Mouse (Mus musculus): ENCODE data around the gene Nkain2. TPM values are rescaled to one million over a fixed set of nuclear protein-coding genes. Genes with fewer than 3 reads are reported as not detected.

Nkain2 gene
- polyA plus RNA-seq, 1 experiment from 2014 or later = 0.28 TPM

- 74% methylated on average over 3 of the region's 3 CpGs for WGBS
- H3K9me3 ChIP-seq (ENCODE audit: control insufficient read depth, low read length) = no peaks in the 10 kb centered on the region
- H3K4me2 ChIP-seq (ENCODE audit: low read depth, low read length) = no peak overlapping the region
- H3K9ac ChIP-seq (ENCODE audit: low read length) = no peak overlapping the region
- H3K27me3 ChIP-seq (ENCODE audit: control insufficient read depth, insufficient read depth, low read depth, low read length) = no peaks in the 10 kb centered on the region
- no peaks in the 10 kb centered on the region for H3K4me1 ChIP-seq (replicated peaks; ENCODE audit: control insufficient read depth, insufficient read depth, low read length)
- no peak for ATAC-seq (ENCODE audit: low read depth)
- H3K36me3 ChIP-seq (ENCODE audit: control insufficient read depth, insufficient read depth, low read length) = no peaks in the 10 kb centered on the region
- no peak overlapping the region for H3K4me3 ChIP-seq (ENCODE audit: low read length)
- no peak overlapping the region for H3K27ac ChIP-seq (ENCODE audit: low read length)
Observed at GRCm38 (mm10) chr10:31907488-31907887, 982.8 kb downstream of the Nkain2 start.

- Histone ChIP-seq H3K4me2 (ENCODE audit: low read depth, low read length) (no peak overlapping the region), H3K36me3 (ENCODE audit: control insufficient read depth, insufficient read depth, low read length) (no peaks in the 10 kb centered on the region), H3K4me3 (ENCODE audit: low read length) (no peak overlapping the region), H3K27me3 (ENCODE audit: control insufficient read depth, insufficient read depth, low read depth, low read length) (no peaks in the 10 kb centered on the region), H3K9ac (ENCODE audit: low read length) (no peak overlapping the region), H3K9me3 (ENCODE audit: control insufficient read depth, low read length) (no peaks in the 10 kb centered on the region), H3K27ac (ENCODE audit: low read length) (no peak overlapping the region), H3K4me1 (replicated peaks; ENCODE audit: control insufficient read depth, insufficient read depth, low read length) (no peaks in the 10 kb centered on the region)
- 6% methylated on average over 2 of the region's 2 CpGs for WGBS
- ATAC-seq (ENCODE audit: low read depth) = no peak
Observed at GRCm38 (mm10) chr10:31899501-31899900, 990.8 kb downstream of the Nkain2 start.

GRCm38 (mm10) chr10:31873323-31873895 lies 1016.9 kb downstream of the Nkain2 start:
- WGBS = 56% methylated on average over 4 of the region's 4 CpGs
- H3K4me1 ChIP-seq (replicated peaks; ENCODE audit: control insufficient read depth, insufficient read depth, low read length) = no peaks in the 10 kb centered on the region
- no peaks in the 10 kb centered on the region for H3K36me3 ChIP-seq (ENCODE audit: control insufficient read depth, insufficient read depth, low read length)
- no peaks in the 10 kb centered on the region for H3K27me3 ChIP-seq (ENCODE audit: control insufficient read depth, insufficient read depth, low read depth, low read length)
- H3K9ac ChIP-seq (ENCODE audit: low read length) = no peak overlapping the region
- H3K9me3 ChIP-seq (ENCODE audit: control insufficient read depth, low read length) = no peaks in the 10 kb centered on the region
- no peak overlapping the region for H3K4me3 ChIP-seq (ENCODE audit: low read length)
- ATAC-seq (ENCODE audit: low read depth) = no peak
- no peak overlapping the region for H3K27ac ChIP-seq (ENCODE audit: low read length)
- no peak overlapping the region for H3K4me2 ChIP-seq (ENCODE audit: low read depth, low read length)

- H3K4me3 ChIP-seq (ENCODE audit: low read length) = no peak overlapping the region
- no peaks in the 10 kb centered on the region for H3K9me3 ChIP-seq (ENCODE audit: control insufficient read depth, low read length)
- H3K9ac ChIP-seq (ENCODE audit: low read length) = no peak overlapping the region
- ATAC-seq (ENCODE audit: low read depth) = peak; percentile 94
- H3K36me3 ChIP-seq (ENCODE audit: control insufficient read depth, insufficient read depth, low read length) = no peaks in the 10 kb centered on the region
- H3K4me2 ChIP-seq (ENCODE audit: low read depth, low read length) = no peak overlapping the region
- no peaks in the 10 kb centered on the region for H3K27me3 ChIP-seq (ENCODE audit: control insufficient read depth, insufficient read depth, low read depth, low read length)
- WGBS = 40% methylated on average over 1 of the region's 1 CpGs
- no peak overlapping the region for H3K27ac ChIP-seq (ENCODE audit: low read length)
- 0 out of 2 replicates have a peak, but pooled peaks cover 3% of the 10 kb centered on the region for H3K4me1 ChIP-seq (replicated peaks; ENCODE audit: control insufficient read depth, insufficient read depth, low read length)
Observed at GRCm38 (mm10) chr10:31868275-31868674, 1022.0 kb downstream of the Nkain2 start.

GRCm38 (mm10) chr10:31827041-31827440 lies 1063.2 kb downstream of the Nkain2 start:
- ATAC-seq (ENCODE audit: low read depth) = no peak
- H3K9ac ChIP-seq (ENCODE audit: low read length) = no peak overlapping the region
- no peaks in the 10 kb centered on the region for H3K9me3 ChIP-seq (ENCODE audit: control insufficient read depth, low read length)
- H3K4me3 ChIP-seq (ENCODE audit: low read length) = no peak overlapping the region
- no peaks in the 10 kb centered on the region for H3K4me1 ChIP-seq (replicated peaks; ENCODE audit: control insufficient read depth, insufficient read depth, low read length)
- H3K27me3 ChIP-seq (ENCODE audit: control insufficient read depth, insufficient read depth, low read depth, low read length) = no peaks in the 10 kb centered on the region
- H3K4me2 ChIP-seq (ENCODE audit: low read depth, low read length) = no peak overlapping the region
- 66% methylated on average over 1 of the region's 1 CpGs for WGBS
- H3K27ac ChIP-seq (ENCODE audit: low read length) = no peak overlapping the region
- H3K36me3 ChIP-seq (ENCODE audit: control insufficient read depth, insufficient read depth, low read length) = no peaks in the 10 kb centered on the region

GRCm38 (mm10) chr10:31812543-31812942 lies 1077.7 kb downstream of the Nkain2 start:
- ATAC-seq (ENCODE audit: low read depth) = no peak
- H3K4me3 ChIP-seq (ENCODE audit: low read length) = no peak overlapping the region
- 55% methylated on average over 3 of the region's 3 CpGs for WGBS
- H3K4me2 ChIP-seq (ENCODE audit: low read depth, low read length) = no peak overlapping the region
- H3K4me1 ChIP-seq (replicated peaks; ENCODE audit: control insufficient read depth, insufficient read depth, low read length) = no peaks in the 10 kb centered on the region
- no peak overlapping the region for H3K27ac ChIP-seq (ENCODE audit: low read length)
- H3K36me3 ChIP-seq (ENCODE audit: control insufficient read depth, insufficient read depth, low read length) = no peaks in the 10 kb centered on the region
- no peaks in the 10 kb centered on the region for H3K27me3 ChIP-seq (ENCODE audit: control insufficient read depth, insufficient read depth, low read depth, low read length)
- H3K9me3 ChIP-seq (ENCODE audit: control insufficient read depth, low read length) = no peaks in the 10 kb centered on the region
- H3K9ac ChIP-seq (ENCODE audit: low read length) = no peak overlapping the region

- no peak overlapping the region for H3K9ac ChIP-seq (ENCODE audit: low read length)
- no peaks in the 10 kb centered on the region for H3K27me3 ChIP-seq (ENCODE audit: control insufficient read depth, insufficient read depth, low read depth, low read length)
- H3K27ac ChIP-seq (ENCODE audit: low read length) = no peak overlapping the region
- no peaks in the 10 kb centered on the region for H3K9me3 ChIP-seq (ENCODE audit: control insufficient read depth, low read length)
- 17% methylated on average over 5 of the region's 5 CpGs for WGBS
- H3K4me2 ChIP-seq (ENCODE audit: low read depth, low read length) = no peak overlapping the region
- H3K4me3 ChIP-seq (ENCODE audit: low read length) = no peak overlapping the region
- H3K36me3 ChIP-seq (ENCODE audit: control insufficient read depth, insufficient read depth, low read length) = no peaks in the 10 kb centered on the region
- H3K4me1 ChIP-seq (replicated peaks; ENCODE audit: control insufficient read depth, insufficient read depth, low read length) = no peaks in the 10 kb centered on the region
- ATAC-seq (ENCODE audit: low read depth) = peak; percentile 71
Observed at GRCm38 (mm10) chr10:31742443-31743057, 1147.7 kb downstream of the Nkain2 start.

GRCm38 (mm10) chr10:31728036-31728435 lies 1162.2 kb downstream of the Nkain2 start:
- Histone ChIP-seq H3K9ac (ENCODE audit: low read length) (no peak overlapping the region), H3K27ac (ENCODE audit: low read length) (no peak overlapping the region), H3K9me3 (ENCODE audit: control insufficient read depth, low read length) (no peaks in the 10 kb centered on the region), H3K4me2 (ENCODE audit: low read depth, low read length) (no peak overlapping the region), H3K27me3 (ENCODE audit: control insufficient read depth, insufficient read depth, low read depth, low read length) (no peaks in the 10 kb centered on the region), H3K4me3 (ENCODE audit: low read length) (no peak overlapping the region), H3K36me3 (ENCODE audit: control insufficient read depth, insufficient read depth, low read length) (no peaks in the 10 kb centered on the region), H3K4me1 (replicated peaks; ENCODE audit: control insufficient read depth, insufficient read depth, low read length) (no peaks in the 10 kb centered on the region)
- no peak for ATAC-seq (ENCODE audit: low read depth)

GRCm38 (mm10) chr10:31647270-31647669 lies 1243.0 kb downstream of the Nkain2 start:
- no peaks in the 10 kb centered on the region for H3K27me3 ChIP-seq (ENCODE audit: control insufficient read depth, insufficient read depth, low read depth, low read length)
- WGBS = 65% methylated on average over 3 of the region's 3 CpGs
- H3K4me2 ChIP-seq (ENCODE audit: low read depth, low read length) = no peak overlapping the region
- H3K4me3 ChIP-seq (ENCODE audit: low read length) = no peak overlapping the region
- H3K4me1 ChIP-seq (replicated peaks; ENCODE audit: control insufficient read depth, insufficient read depth, low read length) = no peaks in the 10 kb centered on the region
- no peak overlapping the region for H3K9ac ChIP-seq (ENCODE audit: low read length)
- no peak for ATAC-seq (ENCODE audit: low read depth)
- no peak overlapping the region for H3K27ac ChIP-seq (ENCODE audit: low read length)
- H3K9me3 ChIP-seq (ENCODE audit: control insufficient read depth, low read length) = no peaks in the 10 kb centered on the region
- H3K36me3 ChIP-seq (ENCODE audit: control insufficient read depth, insufficient read depth, low read length) = no peaks in the 10 kb centered on the region
